Mouse (Mus musculus) kidney, postnatal 36 days (tissue): Measurements from ENCODE around the gene Trappc6a.

ENCODE experiments used
- DNase-seq, 2 experiments: peaks; one replicate each; pipeline ENCODE4 v3.0.0; 2021 to 2022; ENCODE audit warnings: mixed read lengths in 2 of 2

Gene Trappc6a

GRCm38 (mm10) chr7:19561765-19562642 lies 53.8 kb downstream of the Trappc6a start:
- peak; percentile 92 to 96 for DNase-seq

DNA sequence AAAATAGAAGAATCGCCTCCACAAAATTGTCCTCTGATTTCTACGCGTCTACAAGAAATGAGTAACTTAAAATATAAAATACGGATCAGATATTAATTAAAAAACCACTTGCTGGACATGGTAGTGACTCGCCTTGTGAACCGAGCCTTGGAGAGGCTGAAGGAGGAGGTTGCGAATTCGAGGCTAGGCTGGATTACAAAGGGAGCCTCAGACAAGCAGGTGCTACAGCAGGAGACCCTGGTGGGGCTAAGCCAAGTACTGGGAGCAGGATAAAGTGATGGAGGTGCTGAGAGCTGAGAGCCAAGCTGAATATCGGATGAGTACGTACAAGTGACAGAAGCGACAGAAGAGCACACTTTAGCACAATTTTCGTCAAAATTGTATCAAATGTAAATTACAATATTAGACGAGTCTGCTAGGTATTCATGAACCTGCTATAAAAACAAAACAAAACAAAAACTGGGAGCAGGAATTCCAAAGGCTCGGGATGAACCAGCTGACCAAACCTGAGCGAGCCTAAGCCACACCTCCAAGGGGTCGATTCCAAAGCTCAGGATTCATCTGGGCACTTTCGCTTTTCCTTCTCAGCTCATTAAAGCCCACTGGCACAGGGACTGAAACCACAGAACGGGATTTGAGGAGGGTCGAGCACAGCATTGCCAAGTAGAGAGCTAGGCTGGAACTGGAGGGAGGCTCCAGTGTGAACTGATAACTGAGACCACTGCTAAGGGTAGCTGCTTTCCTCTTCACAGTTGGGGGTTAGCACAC lies 54.6 kb downstream of the Trappc6a start, which contains the start of gene Ppp1r37:
Gene Ppp1r37 (minus strand): TSS at position 434 of the 768 bp plus-strand sequence.
- peak; percentile 72 for DNase-seq

- DNase-seq = no peak
These were observed 55.7 kb downstream of the Trappc6a start for GRCm38 (mm10) chr7:19563884-19564283.

GRCm38 (mm10) chr7:19564455-19564854 lies 56.3 kb downstream of the Trappc6a start:
- DNase-seq = no peak
